ENCODE assay signal across 11 mouse cellular contexts in the genomic region with DNA sequence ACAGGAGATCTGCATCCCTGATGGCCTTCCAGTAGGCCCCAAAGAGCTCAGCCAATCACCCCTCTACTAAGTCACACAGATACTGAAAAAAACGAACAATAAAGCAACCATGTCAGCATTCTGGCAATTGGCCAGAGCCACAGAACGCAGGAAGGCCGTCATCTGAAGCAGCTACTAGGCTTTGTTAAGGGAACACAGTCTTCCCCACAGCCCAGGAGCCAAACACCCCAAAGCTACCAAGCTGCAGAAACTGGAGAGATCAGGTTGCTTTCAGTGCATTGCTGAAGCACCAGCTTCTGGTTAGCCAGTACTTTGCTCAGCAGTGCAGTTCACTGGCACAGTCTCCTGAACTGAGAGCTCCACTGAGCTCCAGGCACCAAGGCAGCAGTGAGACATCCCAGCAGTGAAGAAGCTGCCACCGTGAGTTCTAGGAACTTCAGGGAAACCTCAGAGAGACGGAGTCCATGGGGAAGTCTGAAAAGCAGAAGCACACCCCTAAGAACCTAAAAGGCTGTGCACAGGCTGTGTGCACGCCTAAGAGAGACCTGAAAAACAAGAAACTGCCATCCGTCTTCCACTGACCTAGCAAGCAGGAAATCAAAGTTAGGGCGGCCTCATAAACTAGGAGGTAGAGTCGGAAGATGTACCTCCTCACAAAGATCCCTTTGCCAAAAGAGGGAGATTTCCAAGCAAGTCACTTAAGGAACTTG. TPM values are rescaled to one million over a fixed set of nuclear protein-coding genes. Genes with fewer than 3 reads are reported as not detected.
DNase-seq lines count a peak whose midpoint lies in the region; ATAC-seq and TF ChIP-seq lines count a peak whose summit lies in the region.
"Had no signal": no experiment of that assay in that cellular context is flagged by ENCODE, and none has a peak within 500 bp of the region (broad histone marks: within the 10 kb centered on the region; RNA-seq: fewer than 3 reads in every experiment).

No protein-coding gene starts in this region.

- peaks cover 0 to 4% of the 10 kb centered on the region in 2 experiments; a peak in 1 of 4 replicates for H3K4me1 ChIP-seq in heart, embryonic 14.5 days (ENCODE audit: control insufficient read depth in 2 of 2, insufficient read depth in 2 of 2, low read length in 2 of 2)
- no peaks in the 10 kb centered on the region for H3K4me1 ChIP-seq in heart, embryonic 11.5 days (ENCODE audit: control insufficient read depth, insufficient read depth, low read length)
- H3K4me1 ChIP-seq in kidney, embryonic 16.5 days (ENCODE audit: insufficient read depth, low read length) = no peaks in the 10 kb centered on the region
- H3K4me1 ChIP-seq in hindbrain, postnatal 0 days (ENCODE audit: insufficient read depth, low read length) = no peaks in the 10 kb centered on the region
- H3K4me1 ChIP-seq: limb, embryonic 13.5 days had no signal

- intact Hi-C loops in left cerebral cortex, postnatal 4 days (cut with DNase I) = no loop called here

- TF ChIP-seq CTCF in hindbrain, postnatal 0 days (IDR thresholded peaks at IDR 0.05; ENCODE audit: low read depth) = no peak

- H3K4me3 ChIP-seq in heart, embryonic 14.5 days (ENCODE audit: control insufficient read depth in 1 of 2, insufficient read depth in 1 of 2, low read depth in 1 of 2, low read length in 2 of 2) = no peak overlapping the region
- H3K4me3 ChIP-seq in heart, embryonic 11.5 days (ENCODE audit: low read depth, low read length) = no peak overlapping the region
- no peak overlapping the region for H3K4me3 ChIP-seq in kidney, embryonic 16.5 days (ENCODE audit: low read length)
- no peak overlapping the region for H3K4me3 ChIP-seq in hindbrain, postnatal 0 days (ENCODE audit: low read length)
- H3K4me3 ChIP-seq: limb, embryonic 13.5 days; midbrain, embryonic 12.5 days had no signal

- H3K27me3 ChIP-seq in heart, embryonic 14.5 days (ENCODE audit: control insufficient read depth, insufficient read depth, low read length) = no peaks in the 10 kb centered on the region
- H3K27me3 ChIP-seq in heart, embryonic 11.5 days (ENCODE audit: control insufficient read depth, insufficient read depth, low read length) = no peaks in the 10 kb centered on the region
- no peaks in the 10 kb centered on the region for H3K27me3 ChIP-seq in kidney, embryonic 16.5 days (ENCODE audit: insufficient read depth, low read length)
- no peaks in the 10 kb centered on the region for H3K27me3 ChIP-seq in hindbrain, postnatal 0 days (ENCODE audit: insufficient read depth, low read length)
- H3K27me3 ChIP-seq: limb, embryonic 13.5 days; midbrain, embryonic 12.5 days had no signal

- no peak overlapping the region for H3K4me2 ChIP-seq in heart, embryonic 14.5 days (ENCODE audit: low read length)
- no peak overlapping the region for H3K4me2 ChIP-seq in heart, embryonic 11.5 days
- no peak overlapping the region for H3K4me2 ChIP-seq in kidney, embryonic 16.5 days (replicated peaks; ENCODE audit: low read depth, low read length)
- H3K4me2 ChIP-seq in hindbrain, postnatal 0 days (ENCODE audit: low read depth, low read length) = no peak overlapping the region
- H3K4me2 ChIP-seq: limb, embryonic 13.5 days; midbrain, embryonic 12.5 days had no signal

- 69% methylated on average over 9 of the region's 9 CpGs for WGBS in heart, embryonic 14.5 days
- whole genome bisulfite sequencing in heart, embryonic 11.5 days (ENCODE audit: insufficient replicate concordance) = 83% methylated on average over 9 of the region's 9 CpGs
- 71% methylated on average over 9 of the region's 9 CpGs for WGBS in kidney, embryonic 16.5 days
- 72% methylated on average over 9 of the region's 9 CpGs for WGBS in hindbrain, postnatal 0 days

- H3K9ac ChIP-seq in heart, embryonic 14.5 days (ENCODE audit: low read length) = no peak overlapping the region
- no peak overlapping the region for H3K9ac ChIP-seq in heart, embryonic 11.5 days (ENCODE audit: low read depth, low read length)
- H3K9ac ChIP-seq in kidney, embryonic 16.5 days (replicated peaks; ENCODE audit: low read length) = no peak overlapping the region; the same call in 1 of the 2 replicates
- no peak overlapping the region for H3K9ac ChIP-seq in hindbrain, postnatal 0 days (replicated peaks; ENCODE audit: low read length)
- H3K9ac ChIP-seq: limb, embryonic 13.5 days; midbrain, embryonic 12.5 days had no signal

- 0 out of 4 replicates have a peak overlapping the region, but pooled peaks have one; percentile 10 to 24 for H3K27ac ChIP-seq in heart, embryonic 14.5 days (replicated peaks in 1 of 2; ENCODE audit: control insufficient read depth in 1 of 2, insufficient read depth in 1 of 2, low read depth in 2 of 2, low read length in 2 of 2)
- no peak overlapping the region for H3K27ac ChIP-seq in heart, embryonic 11.5 days (ENCODE audit: low read depth, low read length)
- peak overlapping the region; percentile 29; the same call in 1 of the 2 replicates for H3K27ac ChIP-seq in kidney, embryonic 16.5 days (ENCODE audit: low read length)
- no peak overlapping the region for H3K27ac ChIP-seq in hindbrain, postnatal 0 days
- H3K27ac ChIP-seq: limb, embryonic 13.5 days; midbrain, embryonic 12.5 days had no signal

- no peak for ATAC-seq in heart, embryonic 14.5 days (ENCODE audit: insufficient number of reproducible peaks, insufficient read depth, low FRiP score, low read depth)
- ATAC-seq in heart, embryonic 11.5 days (replicated peaks; ENCODE audit: insufficient number of reproducible peaks, low FRiP score, low TSS enrichment) = no peak
- ATAC-seq in kidney, embryonic 16.5 days (ENCODE audit: low FRiP score, low TSS enrichment) = no peak
- no peak for ATAC-seq in hindbrain, postnatal 0 days

- peaks cover 83% of the 10 kb centered on the region for H3K36me3 ChIP-seq in heart, embryonic 14.5 days (ENCODE audit: control insufficient read depth, insufficient read depth, low read length)
- H3K36me3 ChIP-seq in heart, embryonic 11.5 days (ENCODE audit: control insufficient read depth, insufficient read depth, low read length) = peaks cover 5% of the 10 kb centered on the region; the same call in 1 of the 2 replicates
- H3K36me3 ChIP-seq in kidney, embryonic 16.5 days (ENCODE audit: insufficient read depth, low read length) = peaks cover 47% of the 10 kb centered on the region
- H3K36me3 ChIP-seq in hindbrain, postnatal 0 days (ENCODE audit: insufficient read depth, low read length) = peaks cover 55% of the 10 kb centered on the region

- DNase-seq in 416B (ENCODE audit: low read depth) = peak; percentile 27
- DNase-seq in adrenal gland, adult 2 months = peak; percentile 50
- no peak for DNase-seq in left cerebral cortex, postnatal 4 days
- no peak for DNase-seq in hindbrain, postnatal 0 days (ENCODE audit: low spot score)
- no peak for DNase-seq in frontal cortex, postnatal 25 days (ENCODE audit: low spot score in 2 of 2)
- DNase-seq: retina, postnatal 1 day had no signal

- H3K9me3 ChIP-seq in heart, embryonic 14.5 days (ENCODE audit: control insufficient read depth, low read length) = no peaks in the 10 kb centered on the region
- H3K9me3 ChIP-seq in heart, embryonic 11.5 days (replicated peaks; ENCODE audit: control insufficient read depth, low read length) = no peaks in the 10 kb centered on the region
- no peaks in the 10 kb centered on the region for H3K9me3 ChIP-seq in kidney, embryonic 16.5 days (ENCODE audit: low read length)
- no peaks in the 10 kb centered on the region for H3K9me3 ChIP-seq in hindbrain, postnatal 0 days (ENCODE audit: low read length)
- H3K9me3 ChIP-seq: limb, embryonic 13.5 days; midbrain, embryonic 12.5 days had no signal

RNA-seq across cellular contexts. Expression of a gene that starts 21.9 kb away (rescaled TPM):
- polyA plus RNA-seq in heart, embryonic 14.5 days (2014; fragmentation: Nextera tagmentation; extraction: Ambion mirVana) = 19.9 and 25.6 TPM in 2 replicates
- 19.8 and 28.7 TPM in 2 replicates for polyA plus RNA-seq in heart, embryonic 11.5 days (2014; fragmentation: Nextera tagmentation; extraction: Ambion mirVana)
- total RNA-seq in adrenal gland, adult 2 months (2021) = 10 to 100 TPM; 26.8 to 34.5 TPM
- polyA plus RNA-seq in adrenal gland, adult 2 months (2012; rRNA removed) = 5.9 and 7.3 TPM in 2 replicates
- 30.8 and 31.4 TPM in 2 replicates for polyA plus RNA-seq in kidney, embryonic 16.5 days (2015; fragmentation: Nextera tagmentation; extraction: Ambion mirVana)
- 10 to 100 TPM; 37.5 to 45.8 TPM for total RNA-seq in left cerebral cortex, postnatal 4 days (2021)
- total RNA-seq in hindbrain, postnatal 0 days (2014; rRNA removed) = 20.4 and 21.8 TPM in 2 replicates
- 10.1 and 12.6 TPM in 2 replicates for polyA plus RNA-seq in hindbrain, postnatal 0 days (2015; fragmentation: Nextera tagmentation; extraction: Ambion mirVana)

RNA-seq across cellular contexts. Expression of a gene that starts 21.9 kb away (rescaled TPM):
- polyA plus RNA-seq in heart, embryonic 14.5 days (2014; fragmentation: Nextera tagmentation; extraction: Ambion mirVana) = 22.0 TPM in 2 replicates
- polyA plus RNA-seq in heart, embryonic 11.5 days (2014; fragmentation: Nextera tagmentation; extraction: Ambion mirVana) = 19.2 and 21.1 TPM in 2 replicates
- total RNA-seq in adrenal gland, adult 2 months (2021) = 10 to 100 TPM; 16.3 to 22.7 TPM
- polyA plus RNA-seq in adrenal gland, adult 2 months (2012; rRNA removed) = 34.7 and 37.9 TPM in 2 replicates
- 21.5 and 22.0 TPM in 2 replicates for polyA plus RNA-seq in kidney, embryonic 16.5 days (2015; fragmentation: Nextera tagmentation; extraction: Ambion mirVana)
- 10 to 100 TPM; 31.9 to 35.2 TPM for total RNA-seq in left cerebral cortex, postnatal 4 days (2021)
- 41.2 and 44.0 TPM in 2 replicates for total RNA-seq in hindbrain, postnatal 0 days (2014; rRNA removed)
- polyA plus RNA-seq in hindbrain, postnatal 0 days (2015; fragmentation: Nextera tagmentation; extraction: Ambion mirVana) = 44.8 and 47.0 TPM in 2 replicates

Comparison
In these comparisons a context has a peak if more than half of its experiments do, and no peak if none do; other contexts are left out.
1. H3K27ac ChIP-seq: peak in heart, embryonic 14.5 days (2 of 2) and kidney, embryonic 16.5 days (single experiment); none in heart, embryonic 11.5 days (single experiment) and hindbrain, postnatal 0 days (single experiment).
2. DNase-seq: peak in 416B (single experiment) and adrenal gland, adult 2 months (single experiment); none in left cerebral cortex, postnatal 4 days (single experiment), hindbrain, postnatal 0 days (single experiment) and frontal cortex, postnatal 25 days (0 of 2).